Mouse (Mus musculus): ENCODE data around the gene Phf10. TPM values are rescaled to one million over a fixed set of nuclear protein-coding genes. Genes with fewer than 3 reads are reported as not detected.
"Not testable (repeated sequence)": the region's sequence is repeated elsewhere in the genome, so short reads cannot be mapped to it uniquely, and the experiment has no call there.

Phf10 gene
- polyA plus RNA-seq, 1 experiment from 2014 or later, result 32.2 TPM

- DNase-seq (ENCODE audit: low spot score), result peak; percentile 73
- 65% methylated on average over 7 of the region's 7 CpGs for WGBS
Measured at GRCm38 (mm10) chr17:14904637-14905265, 56.3 kb downstream of the Phf10 start.

GRCm38 (mm10) chr17:14904206-14904605 is 56.9 kb downstream of the Phf10 start:
- 91% methylated on average over 6 of the region's 6 CpGs for WGBS
- Histone ChIP-seq H3K27ac (no peak overlapping the region), H3K36me3 (no peaks in the 10 kb centered on the region), H3K4me1 (no peaks in the 10 kb centered on the region), H3K4me3 (no peak overlapping the region), H3K9me3 (replicated peaks) (no peaks in the 10 kb centered on the region), H3K27me3 (ENCODE audit: low read depth, poor library complexity, severe bottlenecking) (no peaks in the 10 kb centered on the region)
- DNase-seq (ENCODE audit: low spot score), result no peak

More at GRCm38 (mm10) chr17:14904637-14905265, 56.3 kb downstream of the Phf10 start:
- H3K27me3 ChIP-seq (ENCODE audit: low read depth, poor library complexity, severe bottlenecking), result no peaks in the 10 kb centered on the region
- H3K36me3 ChIP-seq, result no peaks in the 10 kb centered on the region
- peak overlapping the region; percentile 74; the same call in 1 of the 2 replicates for H3K27ac ChIP-seq
- no peaks in the 10 kb centered on the region for H3K4me1 ChIP-seq
- H3K9me3 ChIP-seq (replicated peaks), result no peaks in the 10 kb centered on the region
- no peak overlapping the region for H3K4me3 ChIP-seq

GRCm38 (mm10) chr17:14903212-14903611 is 57.9 kb downstream of the Phf10 start:
- Histone ChIP-seq H3K9me3 (replicated peaks) (no peaks in the 10 kb centered on the region), H3K36me3 (no peaks in the 10 kb centered on the region), H3K4me1 (no peaks in the 10 kb centered on the region), H3K27me3 (ENCODE audit: low read depth, poor library complexity, severe bottlenecking) (no peaks in the 10 kb centered on the region), H3K4me3 (no peak overlapping the region), H3K27ac (no peak overlapping the region)
- 81% methylated on average over 3 of the region's 3 CpGs for WGBS
- no peak for DNase-seq (ENCODE audit: low spot score)

GRCm38 (mm10) chr17:14898972-14899371 is 62.1 kb downstream of the Phf10 start:
- 80% methylated on average over 1 of the region's 1 CpGs for WGBS
- no peaks in the 10 kb centered on the region for H3K9me3 ChIP-seq (replicated peaks)

GRCm38 (mm10) chr17:14895058-14895457 is 66.0 kb downstream of the Phf10 start:
- H3K27ac ChIP-seq; H3K4me3 ChIP-seq; DNase-seq (ENCODE audit: low spot score); H3K27me3 ChIP-seq (ENCODE audit: low read depth, poor library complexity, severe bottlenecking); H3K4me1 ChIP-seq; H3K36me3 ChIP-seq; H3K9me3 ChIP-seq (replicated peaks): not testable (repeated sequence)

More at GRCm38 (mm10) chr17:14898972-14899371, 62.1 kb downstream of the Phf10 start:
- Histone ChIP-seq H3K27me3 (ENCODE audit: low read depth, poor library complexity, severe bottlenecking) (no peaks in the 10 kb centered on the region), H3K4me3 (no peak overlapping the region), H3K27ac (no peak overlapping the region), H3K4me1 (no peaks in the 10 kb centered on the region), H3K36me3 (no peaks in the 10 kb centered on the region)
- DNase-seq (ENCODE audit: low spot score), result no peak

Other genes starting within 250 kb of the Phf10 start
- gene Wdr27, start 18.1 kb downstream of the Phf10 start, polyA plus RNA-seq (2016; fragmentation: Nextera tagmentation; extraction: Ambion mirVana), result 3.4 and 5.0 TPM in 2 replicates
- 21.3 and 25.4 TPM in 2 replicates for gene 1600012H06Rik, start 18.1 kb downstream of the Phf10 start, polyA plus RNA-seq (2016; fragmentation: Nextera tagmentation; extraction: Ambion mirVana)
- gene 9030025P20Rik, start 17.2 kb upstream of the Phf10 start, polyA plus RNA-seq (2016; fragmentation: Nextera tagmentation; extraction: Ambion mirVana), result 10.9 and 11.1 TPM in 2 replicates
- 0.31 and 0.78 TPM in 2 replicates for gene Gm3417, start 17.5 kb upstream of the Phf10 start, polyA plus RNA-seq (2016; fragmentation: Nextera tagmentation; extraction: Ambion mirVana)
- gene Gm3435, start 48.9 kb upstream of the Phf10 start, polyA plus RNA-seq (2016; fragmentation: Nextera tagmentation; extraction: Ambion mirVana), result 4.8 and 4.9 TPM in 2 replicates
- gene Ermard, start 79.9 kb upstream of the Phf10 start, polyA plus RNA-seq (2016; fragmentation: Nextera tagmentation; extraction: Ambion mirVana), result 76.1 and 100.0 TPM in 2 replicates
- gene Tcte3, start 80.2 kb upstream of the Phf10 start, polyA plus RNA-seq (2016; fragmentation: Nextera tagmentation; extraction: Ambion mirVana), result 1.5 TPM in 1 of 2 replicates, not detected in the other
- gene Gm3448, start 80.3 kb upstream of the Phf10 start, polyA plus RNA-seq (2016; fragmentation: Nextera tagmentation; extraction: Ambion mirVana), result 3.7 and 3.9 TPM in 2 replicates

Measured in limb, embryonic 10.5 days (tissue).